Mouse (Mus musculus) neural tube, embryonic 10.5 days (tissue): ENCODE data around the gene Gimap1.

Source experiments
- DNase-seq: peaks from one replicate; pipeline ENCODE4 v3.0.0-alpha.2; 2017; ENCODE audit warnings: low spot score; ENCODE audit errors: extremely low spot score

Gene Gimap1

DNA sequence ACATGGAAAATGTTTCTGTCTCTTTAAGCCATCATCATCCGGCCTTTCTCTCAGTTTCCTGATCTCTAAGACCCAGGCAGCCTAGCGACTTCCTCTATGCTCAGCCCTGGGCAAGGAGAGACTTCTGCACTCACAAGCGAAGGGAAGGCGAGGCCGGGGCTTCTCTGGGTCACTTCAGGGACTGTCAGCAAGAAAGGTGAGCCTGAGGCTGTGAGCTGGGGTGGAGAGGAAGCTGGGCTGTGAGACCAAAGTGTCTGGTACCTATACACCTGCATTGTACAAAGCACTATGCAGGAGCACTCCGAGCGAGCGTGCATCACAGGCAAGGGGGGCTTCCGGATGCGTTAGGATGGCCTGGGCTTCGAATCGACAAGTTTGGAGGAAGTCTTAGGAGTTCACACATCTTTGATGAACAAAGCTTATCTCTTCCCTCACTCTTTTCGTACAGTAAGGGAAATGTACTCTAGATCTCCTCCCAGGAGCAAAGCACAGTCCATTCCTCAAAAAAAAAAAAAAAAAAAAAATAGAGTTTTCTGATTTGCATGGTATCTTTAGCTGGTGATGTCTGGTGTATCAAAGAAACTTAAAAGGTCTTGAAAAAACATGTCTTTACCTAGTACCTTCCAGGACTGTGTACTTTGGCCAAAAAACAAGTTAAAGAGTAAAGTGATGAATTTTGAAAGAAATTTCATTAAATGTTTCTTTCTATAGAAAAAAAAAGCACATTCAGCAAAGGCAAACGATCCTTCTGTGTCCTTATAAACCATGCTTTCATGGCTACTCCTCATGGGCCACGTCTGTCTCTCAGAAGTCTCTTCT is at the start of gene Gimap1:
Gimap1 (plus strand) TSS at position 94 of the 819 bp plus-strand sequence.
- no peak for DNase-seq

- no peak for DNase-seq
Measured at GRCm38 (mm10) chr6:48689320-48689719, 49.5 kb upstream of the Gimap1 start.

GRCm38 (mm10) chr6:48692962-48693361 is 45.9 kb upstream of the Gimap1 start:
- no peak for DNase-seq

GRCm38 (mm10) chr6:48696830-48697554 is 41.9 kb upstream of the Gimap1 start:
- no peak for DNase-seq

DNA sequence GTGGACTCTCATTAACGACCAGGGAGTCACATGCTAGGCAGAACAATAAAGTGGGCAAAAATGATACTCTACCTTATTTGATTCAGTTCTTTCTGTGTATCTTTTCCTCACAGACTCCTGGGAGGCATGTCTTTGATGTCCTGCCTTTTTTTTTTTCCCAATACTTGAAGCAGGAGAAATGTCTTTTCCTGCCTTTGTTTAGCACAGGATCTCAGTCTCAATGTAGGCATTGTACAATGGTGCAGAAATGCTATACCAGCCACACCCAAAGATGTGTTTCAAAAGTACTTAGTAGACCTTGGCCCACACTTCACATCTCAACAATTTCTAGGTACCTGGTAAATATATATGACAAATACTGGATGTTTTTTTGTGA is 41.3 kb upstream of the Gimap1 start:
- DNase-seq = no peak

GRCm38 (mm10) chr6:48698066-48698856 is 40.6 kb upstream of the Gimap1 start:
- DNase-seq = no peak

DNA sequence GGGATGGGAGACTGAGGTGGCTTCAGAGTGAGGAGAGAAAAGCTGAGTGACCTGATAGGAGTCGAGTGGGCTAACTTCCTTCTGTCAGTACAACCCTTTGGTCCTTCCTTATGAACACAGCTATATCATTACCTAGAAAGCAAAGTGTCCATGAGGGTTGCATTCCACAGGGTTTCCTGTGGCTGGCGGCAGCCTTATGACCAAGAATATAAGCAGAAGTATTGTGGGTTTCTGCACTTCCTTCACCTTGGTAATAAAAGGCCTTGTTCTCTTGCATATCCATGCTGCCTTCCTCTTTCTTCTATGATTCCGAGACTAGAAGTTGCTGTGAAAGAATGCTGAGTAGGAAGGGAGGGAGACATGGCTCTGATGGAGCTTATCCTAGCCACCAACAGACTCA is 40.0 kb upstream of the Gimap1 start:
- no peak for DNase-seq

- DNase-seq = no peak
Measured at GRCm38 (mm10) chr6:48700251-48701075, 38.4 kb upstream of the Gimap1 start.

GRCm38 (mm10) chr6:48702146-48702545 is 36.7 kb upstream of the Gimap1 start:
- no peak for DNase-seq

- no peak for DNase-seq
Measured at GRCm38 (mm10) chr6:48702601-48703000, 36.3 kb upstream of the Gimap1 start.

DNA sequence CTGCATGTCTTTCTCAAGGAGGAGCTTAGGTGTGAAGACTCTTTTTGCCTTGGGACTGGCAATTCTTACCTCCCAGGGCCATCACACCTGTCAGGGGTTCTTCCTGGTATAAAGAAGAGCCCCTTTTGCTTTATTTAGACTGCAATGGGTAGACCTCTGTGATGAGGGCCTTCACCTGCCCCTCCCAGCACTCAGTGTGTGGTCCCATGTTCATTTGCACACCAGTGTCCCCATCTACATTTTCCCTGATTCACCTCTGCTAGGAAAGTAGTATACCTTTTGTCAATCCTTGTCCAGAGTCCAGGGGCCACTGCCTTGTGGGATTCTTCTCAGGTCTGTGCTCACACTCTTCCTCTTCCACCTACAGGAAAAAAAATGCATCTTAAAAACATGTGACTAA is 34.7 kb upstream of the Gimap1 start:
- DNase-seq = no peak

DNA sequence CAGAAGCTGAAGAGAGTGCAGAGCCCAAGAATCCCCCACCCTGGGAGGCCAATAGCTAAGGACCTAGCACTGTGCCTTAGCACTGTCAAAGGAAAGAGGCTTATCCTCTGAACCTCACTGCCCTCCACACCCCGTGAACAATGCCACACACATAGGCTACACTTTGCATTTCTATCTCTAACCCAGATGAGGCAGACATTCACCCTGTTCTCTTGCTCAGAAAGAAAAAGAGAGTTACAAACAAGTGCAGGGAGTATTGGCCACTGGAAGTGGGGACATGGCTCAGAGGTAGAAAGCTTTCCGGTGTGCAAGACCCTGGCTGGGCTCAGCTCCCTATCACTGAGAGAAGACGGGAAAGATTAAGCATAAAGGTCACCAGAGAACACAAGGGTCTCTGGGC is 32.7 kb upstream of the Gimap1 start:
- DNase-seq = no peak

DNA sequence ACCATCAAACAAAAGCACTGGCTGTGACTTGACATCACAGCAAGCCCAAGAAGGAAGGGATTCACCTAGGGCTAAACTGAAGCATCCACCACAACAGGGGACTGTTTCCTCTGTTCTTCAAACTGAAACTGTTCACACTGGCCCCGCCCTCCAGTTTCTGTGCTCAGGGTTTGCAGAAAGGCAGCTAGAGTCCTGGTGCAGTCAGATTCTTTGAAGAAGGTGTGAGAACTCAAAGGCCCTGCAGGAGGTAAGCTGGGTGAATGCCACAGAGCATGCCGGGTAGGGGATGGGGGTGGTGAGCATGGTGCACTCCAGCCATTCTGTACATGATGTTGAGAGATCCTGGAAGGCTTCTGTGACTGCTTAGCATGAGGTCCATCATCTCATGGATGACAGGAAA is 20.4 kb upstream of the Gimap1 start, which contains the start of the genes Gm28053 and Gimap7:
Gm28053 (plus strand) TSS at position 153 of the 400 bp plus-strand sequence.
Gimap7 (plus strand) TSS at position 167 of the 400 bp plus-strand sequence.
- no peak for DNase-seq

DNA sequence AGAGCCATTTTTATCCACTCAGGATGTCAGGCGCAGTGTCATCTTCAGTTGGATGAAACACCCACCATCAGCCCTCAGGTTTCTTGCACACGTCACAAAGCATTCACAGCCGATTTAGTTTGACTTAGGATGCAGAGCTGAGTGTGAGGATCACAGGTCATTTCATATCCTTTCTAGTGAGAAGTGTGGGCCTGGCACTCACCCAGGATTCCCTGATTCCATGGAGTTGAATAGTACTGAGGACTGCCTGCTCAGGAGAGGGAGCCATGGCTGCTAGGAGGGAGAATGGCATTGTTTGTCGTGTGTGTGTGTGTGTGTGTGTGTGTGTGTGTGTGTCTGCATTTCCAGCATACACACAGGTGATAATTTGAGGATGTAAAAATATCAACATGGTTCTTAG is 18.5 kb upstream of the Gimap1 start:
- DNase-seq = no peak

DNA sequence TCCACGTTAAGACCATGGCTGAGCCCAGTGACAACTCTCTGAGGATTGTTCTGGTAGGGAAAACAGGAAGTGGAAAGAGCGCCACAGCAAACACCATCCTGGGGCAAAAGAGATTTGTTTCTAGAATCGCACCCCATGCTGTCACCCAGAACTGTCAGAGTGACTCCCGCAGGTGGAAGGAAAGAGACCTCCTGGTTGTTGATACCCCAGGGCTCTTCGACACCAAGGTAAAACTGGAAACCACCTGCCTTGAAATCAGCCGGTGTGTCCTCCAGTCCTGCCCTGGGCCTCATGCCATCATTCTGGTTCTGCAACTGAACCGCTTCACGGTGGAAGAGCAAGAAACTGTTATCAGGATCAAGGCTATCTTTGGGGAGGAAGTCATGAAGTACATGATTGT is 15.4 kb upstream of the Gimap1 start:
- DNase-seq = no peak

DNA sequence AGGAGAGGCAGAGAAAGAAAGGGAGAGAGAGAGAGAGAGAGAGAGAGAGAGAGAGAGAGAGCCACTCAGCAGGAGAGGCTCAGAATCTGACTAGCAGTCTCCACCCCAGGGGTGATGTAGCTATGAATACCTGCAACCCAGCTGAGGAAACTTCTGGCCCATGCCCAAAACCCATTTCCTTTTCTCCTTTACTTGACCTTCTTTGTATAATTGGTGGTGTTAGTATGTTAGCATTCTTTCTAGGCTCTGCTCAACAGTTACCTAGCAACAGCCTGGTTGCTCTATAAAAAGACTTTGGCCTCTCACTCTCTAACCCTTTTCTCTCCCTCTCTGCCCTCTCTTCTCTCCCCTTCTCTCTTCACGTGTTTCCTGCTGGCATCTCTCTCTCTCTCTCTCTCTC is 13.4 kb upstream of the Gimap1 start:
- DNase-seq = no peak

- DNase-seq = no peak
Measured at GRCm38 (mm10) chr6:48727761-48728160, 11.1 kb upstream of the Gimap1 start.

GRCm38 (mm10) chr6:48732864-48733304 is 6.0 kb upstream of the Gimap1 start:
- DNase-seq = no peak

DNA sequence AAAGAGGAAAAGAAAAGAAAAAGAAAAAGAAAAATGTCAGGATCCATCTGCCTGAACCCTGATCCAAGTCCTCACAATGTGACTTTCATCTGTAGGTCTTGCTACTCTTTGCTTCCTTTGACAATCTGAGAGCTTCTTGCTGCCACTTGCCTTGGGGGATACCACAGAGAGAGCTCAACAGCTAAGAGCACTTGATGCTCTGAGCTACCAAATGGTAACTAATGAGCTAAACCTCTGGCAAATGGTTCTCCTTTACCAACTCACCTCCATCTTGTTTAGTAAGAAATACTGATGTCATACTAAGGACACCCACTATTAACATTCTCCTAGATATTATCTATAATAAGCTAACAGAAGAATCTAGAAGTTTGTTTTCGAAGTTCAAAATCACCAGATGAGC is 5.2 kb upstream of the Gimap1 start:
- no peak for DNase-seq

- DNase-seq = no peak
Measured at GRCm38 (mm10) chr6:48737053-48737452, 1.8 kb upstream of the Gimap1 start.

DNA sequence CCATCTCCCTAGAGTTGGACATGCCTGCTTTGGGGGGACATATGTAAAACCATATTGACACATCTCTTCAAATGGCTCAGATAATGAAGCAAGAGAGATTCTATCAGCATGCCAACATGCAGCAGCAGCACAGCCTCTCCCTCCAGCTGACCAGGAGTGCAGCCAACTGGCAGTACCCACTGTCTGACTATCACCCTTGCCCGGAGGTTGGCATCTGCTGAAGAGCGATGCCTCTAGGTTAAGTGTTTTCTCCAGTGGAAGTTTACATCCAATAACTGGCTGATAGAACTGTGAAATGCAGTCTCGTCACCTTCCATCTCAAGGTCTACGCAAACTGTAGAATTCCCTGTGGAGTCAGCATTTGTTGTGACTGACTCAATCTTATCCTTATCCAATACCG is 1.2 kb upstream of the Gimap1 start:
- DNase-seq = no peak
